Mouse (Mus musculus) intestine, embryonic 16.5 days (tissue): ENCODE results near the gene C2cd3. TPM values are rescaled to one million over a fixed set of nuclear protein-coding genes. Genes with fewer than 3 reads are reported as not detected.

Experiments used
- ATAC-seq: fragments of 200-750 bp; cut with Nextera tagmentation; 2 replicates; pipeline ENCODE4 v1.8.0; 2017; ENCODE audit warnings: moderate TSS enrichment, moderate library complexity
- H3K27ac ChIP-seq: fragments of 300-500 bp; sonication (generic); 2 replicates; pipeline ENCODE4 v1.5.1; 2014; ENCODE audit warnings: mild to moderate bottlenecking, low read length
- H3K27me3 ChIP-seq: fragments of 300-500 bp; sonication (generic); replicated peaks from 2 replicates; pipeline ENCODE4 v1.6.1; 2014; ENCODE audit warnings: low read length, control low read depth, mixed read lengths; ENCODE audit not compliant: control insufficient read depth, insufficient read depth
- H3K36me3 ChIP-seq: fragments of 300-500 bp; sonication (generic); 2 replicates; pipeline ENCODE4 v1.6.1; 2014; ENCODE audit warnings: low read length, control low read depth; ENCODE audit not compliant: control insufficient read depth, insufficient read depth
- H3K4me1 ChIP-seq: fragments of 300-500 bp; sonication (generic); 2 replicates; pipeline ENCODE4 v1.6.1; 2014; ENCODE audit warnings: low read length, control low read depth, mixed read lengths; ENCODE audit not compliant: control insufficient read depth, insufficient read depth
- H3K4me2 ChIP-seq: fragments of 300-500 bp; sonication (generic); 2 replicates; pipeline ENCODE4 v1.6.1; 2014; ENCODE audit warnings: low read depth, low read length, control low read depth
- H3K4me3 ChIP-seq: fragments of 300-500 bp; sonication (generic); 2 replicates; pipeline ENCODE4 v1.5.1; 2014; ENCODE audit warnings: mild to moderate bottlenecking, low read length
- H3K9ac ChIP-seq: fragments of 300-500 bp; sonication (generic); 2 replicates; pipeline ENCODE4 v1.6.1; 2014; ENCODE audit warnings: low read depth, low read length
- H3K9me3 ChIP-seq: fragments of 300-500 bp; sonication (generic); 2 replicates; pipeline ENCODE4 v1.6.1; 2016; ENCODE audit warnings: low read length, control low read depth; ENCODE audit not compliant: control insufficient read depth
- WGBS: fragments of 180-500 bp; shearing (Covaris S2); extraction: QIAGEN DNeasy Blood & Tissue Kit; methylation state at CpG from one replicate; pipeline ENCODE4 v1.1.7; 2014; 5-methylcytosine and 5-hydroxymethylcytosine counted together
- polyA plus RNA-seq: library from polyadenylated mRNA; unstranded; fragments of >200 nt; fragmentation: Nextera tagmentation; extraction: Ambion mirVana; gene quantifications from 2 replicates; pipeline ENCODE4 v1.2.1, GENCODE M21; 2015

The C2cd3 gene
- 11.6 and 12.1 TPM in 2 replicates for polyA plus RNA-seq

GRCm38 (mm10) chr7:100371495-100372451 lies at the start of gene C2cd3, which contains the start of gene Ppme1:
C2cd3 (plus strand) TSS chr7:100372233.
Ppme1 (minus strand) TSS chr7:100372307.
- Histone ChIP-seq H3K9ac (peak within 1 kb of the TSS; percentile 79), H3K27ac (peak within 1 kb of the TSS; percentile 77), H3K36me3 (no peaks in the 10 kb centered on the region), H3K4me1 (peaks cover 8% of the 10 kb centered on the region), H3K4me3 (peak within 1 kb of the TSS; percentile 72), H3K4me2 (peak within 1 kb of the TSS; percentile 57), H3K27me3 (no peaks in the 10 kb centered on the region), H3K9me3 (no peaks in the 10 kb centered on the region)
- WGBS, result under 1% methylated on average over 54 of the region's 54 CpGs
- peak; percentile 98 for ATAC-seq

- Histone ChIP-seq H3K36me3 (no peaks in the 10 kb centered on the region), H3K4me1 (no peaks in the 10 kb centered on the region; the same call in 1 of the 2 replicates), H3K4me3 (no peak overlapping the region), H3K9me3 (no peaks in the 10 kb centered on the region), H3K27me3 (peaks cover 3% of the 10 kb centered on the region; the same call in 1 of the 2 replicates), H3K27ac (no peak overlapping the region), H3K4me2 (no peak overlapping the region), H3K9ac (no peak overlapping the region)
- no peak for ATAC-seq
- WGBS, result 60% methylated on average over 3 of the region's 3 CpGs
Observed at GRCm38 (mm10) chr7:100323721-100324120, 48.3 kb upstream of the C2cd3 start.

- no peaks in the 10 kb centered on the region for H3K9me3 ChIP-seq
- H3K36me3 ChIP-seq, result no peaks in the 10 kb centered on the region
- no peak overlapping the region for H3K4me3 ChIP-seq
- 80% methylated on average over 6 of the region's 6 CpGs for WGBS
- no peak overlapping the region for H3K27ac ChIP-seq
- no peak overlapping the region for H3K4me2 ChIP-seq
- H3K9ac ChIP-seq, result no peak overlapping the region
- H3K4me1 ChIP-seq, result no peaks in the 10 kb centered on the region; the same call in 1 of the 2 replicates
- H3K27me3 ChIP-seq, result peaks cover 3% of the 10 kb centered on the region; the same call in 1 of the 2 replicates
- ATAC-seq, result no peak
Observed at GRCm38 (mm10) chr7:100325482-100325881, 46.6 kb upstream of the C2cd3 start.

- H3K4me2 ChIP-seq, result no peak overlapping the region
- no peaks in the 10 kb centered on the region for H3K36me3 ChIP-seq
- 82% methylated on average over 7 of the region's 7 CpGs for WGBS
- peaks cover 3% of the 10 kb centered on the region; the same call in 1 of the 2 replicates for H3K27me3 ChIP-seq
- ATAC-seq, result no peak
- no peak overlapping the region for H3K9ac ChIP-seq
- no peaks in the 10 kb centered on the region; the same call in 1 of the 2 replicates for H3K4me1 ChIP-seq
- no peaks in the 10 kb centered on the region for H3K9me3 ChIP-seq
- H3K4me3 ChIP-seq, result no peak overlapping the region
- H3K27ac ChIP-seq, result no peak overlapping the region
Observed at GRCm38 (mm10) chr7:100327514-100327913, 44.5 kb upstream of the C2cd3 start.

GRCm38 (mm10) chr7:100328636-100329035 lies 43.4 kb upstream of the C2cd3 start:
- Histone ChIP-seq H3K4me3 (no peak overlapping the region), H3K9me3 (no peaks in the 10 kb centered on the region), H3K4me2 (no peak overlapping the region), H3K4me1 (no peaks in the 10 kb centered on the region), H3K27ac (no peak overlapping the region), H3K27me3 (peaks cover 2% of the 10 kb centered on the region; the same call in 1 of the 2 replicates), H3K36me3 (no peaks in the 10 kb centered on the region), H3K9ac (no peak overlapping the region)
- WGBS, result 95% methylated on average over 4 of the region's 4 CpGs
- ATAC-seq, result no peak

GRCm38 (mm10) chr7:100331269-100331668 lies 40.8 kb upstream of the C2cd3 start:
- 87% methylated on average over 3 of the region's 3 CpGs for WGBS
- Histone ChIP-seq H3K4me3 (no peak overlapping the region), H3K9me3 (no peaks in the 10 kb centered on the region), H3K27ac (no peak overlapping the region), H3K9ac (no peak overlapping the region), H3K27me3 (no peaks in the 10 kb centered on the region), H3K4me1 (no peaks in the 10 kb centered on the region), H3K36me3 (no peaks in the 10 kb centered on the region), H3K4me2 (no peak overlapping the region)
- no peak for ATAC-seq

DNA sequence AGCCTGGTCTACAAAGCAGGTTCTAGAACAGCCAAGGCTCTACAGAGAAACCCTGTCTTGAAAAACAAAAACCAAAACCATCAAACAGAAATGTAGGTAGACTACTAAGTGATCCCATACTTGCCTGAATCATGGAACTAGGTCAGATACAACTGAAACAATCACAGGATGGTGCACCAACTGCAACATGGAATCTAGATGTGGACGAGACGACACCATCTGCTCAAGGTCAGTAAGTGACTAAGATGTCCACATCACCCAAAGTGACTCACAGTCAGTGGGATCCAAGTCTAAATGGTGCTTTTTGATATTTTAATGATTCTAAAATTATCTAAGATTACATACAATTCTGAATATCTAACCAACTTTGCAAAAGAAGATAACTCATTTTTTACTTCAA lies 36.1 kb upstream of the C2cd3 start:
- 92% methylated on average over 2 of the region's 2 CpGs for WGBS
- Histone ChIP-seq H3K9ac (no peak overlapping the region), H3K4me3 (no peak overlapping the region), H3K36me3 (peaks cover 6% of the 10 kb centered on the region), H3K27ac (no peak overlapping the region), H3K4me2 (no peak overlapping the region), H3K27me3 (no peaks in the 10 kb centered on the region), H3K4me1 (no peaks in the 10 kb centered on the region), H3K9me3 (no peaks in the 10 kb centered on the region)
- ATAC-seq, result no peak

GRCm38 (mm10) chr7:100354984-100355383 lies 17.0 kb upstream of the C2cd3 start:
- H3K4me1 ChIP-seq, result no peaks in the 10 kb centered on the region
- no peak overlapping the region for H3K27ac ChIP-seq
- H3K4me2 ChIP-seq, result no peak overlapping the region
- 86% methylated on average over 4 of the region's 4 CpGs for WGBS
- no peaks in the 10 kb centered on the region for H3K27me3 ChIP-seq
- H3K9ac ChIP-seq, result no peak overlapping the region
- no peak overlapping the region for H3K4me3 ChIP-seq
- no peak for ATAC-seq
- no peaks in the 10 kb centered on the region for H3K9me3 ChIP-seq
- 0 out of 2 replicates have a peak, but pooled peaks cover 2% of the 10 kb centered on the region for H3K36me3 ChIP-seq

GRCm38 (mm10) chr7:100356324-100356723 lies 15.7 kb upstream of the C2cd3 start:
- H3K4me1 ChIP-seq, result no peaks in the 10 kb centered on the region
- H3K9ac ChIP-seq, result no peak overlapping the region
- no peaks in the 10 kb centered on the region for H3K27me3 ChIP-seq
- 69% methylated on average over 5 of the region's 5 CpGs for WGBS
- no peak for ATAC-seq
- 0 out of 2 replicates have a peak, but pooled peaks cover 2% of the 10 kb centered on the region for H3K36me3 ChIP-seq
- no peak overlapping the region for H3K27ac ChIP-seq
- no peak overlapping the region for H3K4me2 ChIP-seq
- H3K4me3 ChIP-seq, result no peak overlapping the region
- no peaks in the 10 kb centered on the region for H3K9me3 ChIP-seq
